Mouse (Mus musculus) embryonic facial prominence, embryonic 13.5 days (tissue): ENCODE measurements around the gene Snx29. TPM values are rescaled to one million over a fixed set of nuclear protein-coding genes. Genes with fewer than 3 reads are reported as not detected.

Experiments
- ATAC-seq: fragments of 200-750 bp; cut with Nextera tagmentation; 2 replicates; pipeline ENCODE4 v1.8.0; 2017; ENCODE audit warnings: low read depth; ENCODE audit not compliant: insufficient number of reproducible peaks, insufficient read depth, low FRiP score, low TSS enrichment
- H3K27ac ChIP-seq: fragments of 300-500 bp; sonication (generic); 2 replicates; pipeline ENCODE4 v1.5.1; 2015; ENCODE audit warnings: moderate library complexity, mild to moderate bottlenecking, inconsistent platforms
- H3K27me3 ChIP-seq: fragments of 300-500 bp; sonication (generic); 2 replicates; pipeline ENCODE4 v1.6.1; 2015; ENCODE audit warnings: mild to moderate bottlenecking, inconsistent platforms
- H3K36me3 ChIP-seq: fragments of 300-500 bp; sonication (generic); 2 replicates; pipeline ENCODE4 v1.6.1; 2015; ENCODE audit warnings: mild to moderate bottlenecking, inconsistent platforms
- H3K4me1 ChIP-seq: fragments of 300-500 bp; sonication (generic); 2 replicates; pipeline ENCODE4 v1.6.1; 2015; ENCODE audit warnings: inconsistent platforms
- H3K4me2 ChIP-seq: fragments of 300-500 bp; sonication (generic); 2 replicates; pipeline ENCODE4 v1.6.1; 2015; ENCODE audit warnings: moderate library complexity, mild to moderate bottlenecking, inconsistent platforms
- H3K4me3 ChIP-seq: fragments of 300-500 bp; sonication (generic); 2 replicates; pipeline ENCODE4 v1.5.1; 2015; ENCODE audit warnings: mild to moderate bottlenecking, inconsistent platforms
- H3K9ac ChIP-seq: fragments of 300-500 bp; sonication (generic); 2 replicates; pipeline ENCODE4 v1.6.1; 2015; ENCODE audit warnings: mild to moderate bottlenecking, inconsistent platforms
- H3K9me3 ChIP-seq: fragments of 300-500 bp; sonication (generic); 2 replicates; pipeline ENCODE4 v1.6.1; 2016; ENCODE audit warnings: inconsistent platforms
- WGBS: fragments of 180-500 bp; shearing (Covaris S2); methylation state at CpG from one replicate; pipeline ENCODE4 v1.1.7; 2015; ENCODE audit warnings: mixed read lengths; 5-methylcytosine and 5-hydroxymethylcytosine counted together
- polyA plus RNA-seq: library from polyadenylated mRNA; unstranded; fragments of >200 nt; fragmentation: Nextera tagmentation; extraction: Ambion mirVana; gene quantifications from 2 replicates; pipeline ENCODE4 v1.2.1, GENCODE M21; 2015

Snx29 gene
- polyA plus RNA-seq, 1 experiment from 2014 or later: 18.1 TPM

- Histone ChIP-seq H3K4me2 (no peak overlapping the region), H3K27me3 (no peaks in the 10 kb centered on the region), H3K9me3 (no peaks in the 10 kb centered on the region), H3K4me3 (no peak overlapping the region), H3K9ac (no peak overlapping the region), H3K4me1 (0 out of 2 replicates have a peak, but pooled peaks cover 3% of the 10 kb centered on the region), H3K36me3 (no peaks in the 10 kb centered on the region), H3K27ac (no peak overlapping the region)
- 84% methylated on average over 6 of the region's 6 CpGs for whole genome bisulfite sequencing
- ATAC-seq: no peak
Measured at GRCm38 (mm10) chr16:11473893-11474505, 151.3 kb downstream of the Snx29 start.

GRCm38 (mm10) chr16:11475137-11475943, 152.6 kb downstream of the Snx29 start:
- H3K27ac ChIP-seq: no peak overlapping the region

GRCm38 (mm10) chr16:11476314-11476713, 153.6 kb downstream of the Snx29 start:
- WGBS: 97% methylated on average over 1 of the region's 1 CpGs
- no peak overlapping the region for H3K27ac ChIP-seq
- no peaks in the 10 kb centered on the region for H3K36me3 ChIP-seq
- no peak overlapping the region for H3K4me2 ChIP-seq
- no peaks in the 10 kb centered on the region for H3K27me3 ChIP-seq
- no peak overlapping the region for H3K4me3 ChIP-seq
- ATAC-seq: no peak
- no peak overlapping the region for H3K9ac ChIP-seq
- 0 out of 2 replicates have a peak, but pooled peaks cover 3% of the 10 kb centered on the region for H3K4me1 ChIP-seq
- H3K9me3 ChIP-seq: no peaks in the 10 kb centered on the region

More at GRCm38 (mm10) chr16:11475137-11475943, 152.6 kb downstream of the Snx29 start:
- no peak for ATAC-seq
- H3K4me2 ChIP-seq: no peak overlapping the region
- 0 out of 2 replicates have a peak, but pooled peaks cover 3% of the 10 kb centered on the region for H3K4me1 ChIP-seq
- H3K4me3 ChIP-seq: no peak overlapping the region
- 86% methylated on average over 10 of the region's 10 CpGs for WGBS
- H3K36me3 ChIP-seq: no peaks in the 10 kb centered on the region
- no peaks in the 10 kb centered on the region for H3K27me3 ChIP-seq
- no peak overlapping the region for H3K9ac ChIP-seq
- no peaks in the 10 kb centered on the region for H3K9me3 ChIP-seq

- WGBS: 92% methylated on average over 2 of the region's 2 CpGs
- Histone ChIP-seq H3K27me3 (no peaks in the 10 kb centered on the region), H3K4me1 (0 out of 2 replicates have a peak, but pooled peaks cover 3% of the 10 kb centered on the region)
Measured at GRCm38 (mm10) chr16:11476968-11477367, 154.3 kb downstream of the Snx29 start.

GRCm38 (mm10) chr16:11477591-11477990, 154.9 kb downstream of the Snx29 start:
- H3K9ac ChIP-seq: no peak overlapping the region

More at GRCm38 (mm10) chr16:11476968-11477367, 154.3 kb downstream of the Snx29 start:
- Histone ChIP-seq H3K4me2 (no peak overlapping the region), H3K9me3 (no peaks in the 10 kb centered on the region), H3K36me3 (no peaks in the 10 kb centered on the region), H3K9ac (no peak overlapping the region), H3K4me3 (no peak overlapping the region), H3K27ac (no peak overlapping the region)
- no peak for ATAC-seq

GRCm38 (mm10) chr16:11479605-11480004, 156.9 kb downstream of the Snx29 start:
- H3K4me1 ChIP-seq: 0 out of 2 replicates have a peak, but pooled peaks cover 3% of the 10 kb centered on the region
- H3K9me3 ChIP-seq: no peaks in the 10 kb centered on the region
- no peaks in the 10 kb centered on the region for H3K27me3 ChIP-seq
- 80% methylated on average over 4 of the region's 4 CpGs for WGBS
- no peak overlapping the region for H3K9ac ChIP-seq
- ATAC-seq: no peak
- no peaks in the 10 kb centered on the region for H3K36me3 ChIP-seq
- H3K4me3 ChIP-seq: no peak overlapping the region
- no peak overlapping the region for H3K4me2 ChIP-seq
- no peak overlapping the region for H3K27ac ChIP-seq

More at GRCm38 (mm10) chr16:11477591-11477990, 154.9 kb downstream of the Snx29 start:
- 89% methylated on average over 5 of the region's 5 CpGs for WGBS
- Histone ChIP-seq H3K4me3 (no peak overlapping the region), H3K4me2 (no peak overlapping the region), H3K9me3 (no peaks in the 10 kb centered on the region), H3K4me1 (0 out of 2 replicates have a peak, but pooled peaks cover 3% of the 10 kb centered on the region), H3K27me3 (no peaks in the 10 kb centered on the region), H3K27ac (no peak overlapping the region), H3K36me3 (no peaks in the 10 kb centered on the region)
- ATAC-seq: no peak

GRCm38 (mm10) chr16:11482189-11482588, 159.5 kb downstream of the Snx29 start:
- Histone ChIP-seq H3K36me3 (no peaks in the 10 kb centered on the region), H3K27ac (no peak overlapping the region), H3K9me3 (no peaks in the 10 kb centered on the region), H3K27me3 (no peaks in the 10 kb centered on the region), H3K4me2 (no peak overlapping the region), H3K4me1 (no peaks in the 10 kb centered on the region), H3K4me3 (no peak overlapping the region), H3K9ac (no peak overlapping the region)
- ATAC-seq: no peak
- 95% methylated on average over 2 of the region's 2 CpGs for WGBS

- Histone ChIP-seq H3K27me3 (no peaks in the 10 kb centered on the region), H3K9me3 (no peaks in the 10 kb centered on the region), H3K4me3 (no peak overlapping the region), H3K27ac (no peak overlapping the region), H3K36me3 (no peaks in the 10 kb centered on the region), H3K9ac (no peak overlapping the region), H3K4me1 (peaks cover 15% of the 10 kb centered on the region), H3K4me2 (no peak overlapping the region)
- no peak for ATAC-seq
- WGBS: 79% methylated on average over 7 of the region's 7 CpGs
Measured at GRCm38 (mm10) chr16:11494895-11495294, 172.2 kb downstream of the Snx29 start.

- H3K9ac ChIP-seq: no peak overlapping the region
- H3K9me3 ChIP-seq: no peaks in the 10 kb centered on the region
- H3K4me1 ChIP-seq: peaks cover 15% of the 10 kb centered on the region
- no peak for ATAC-seq
- no peaks in the 10 kb centered on the region for H3K27me3 ChIP-seq
- H3K4me3 ChIP-seq: no peak overlapping the region
- H3K36me3 ChIP-seq: no peaks in the 10 kb centered on the region
- no peak overlapping the region for H3K4me2 ChIP-seq
- WGBS: 84% methylated on average over 10 of the region's 10 CpGs
- no peak overlapping the region for H3K27ac ChIP-seq
Measured at GRCm38 (mm10) chr16:11495923-11496616, 173.4 kb downstream of the Snx29 start.

GRCm38 (mm10) chr16:11496721-11497120, 174.0 kb downstream of the Snx29 start:
- H3K27ac ChIP-seq: no peak overlapping the region
- H3K36me3 ChIP-seq: no peaks in the 10 kb centered on the region
- no peak overlapping the region for H3K4me2 ChIP-seq
- ATAC-seq: no peak
- H3K9me3 ChIP-seq: no peaks in the 10 kb centered on the region
- 64% methylated on average over 3 of the region's 3 CpGs for WGBS
- H3K4me1 ChIP-seq: peaks cover 19% of the 10 kb centered on the region
- no peak overlapping the region for H3K9ac ChIP-seq
- no peak overlapping the region for H3K4me3 ChIP-seq
- H3K27me3 ChIP-seq: no peaks in the 10 kb centered on the region

GRCm38 (mm10) chr16:11500061-11500460, 177.4 kb downstream of the Snx29 start:
- ATAC-seq: no peak
- no peak overlapping the region for H3K4me3 ChIP-seq
- no peak overlapping the region for H3K4me2 ChIP-seq
- no peaks in the 10 kb centered on the region for H3K36me3 ChIP-seq
- H3K4me1 ChIP-seq: peaks cover 22% of the 10 kb centered on the region
- no peaks in the 10 kb centered on the region for H3K27me3 ChIP-seq
- H3K27ac ChIP-seq: no peak overlapping the region
- no peak overlapping the region for H3K9ac ChIP-seq
- H3K9me3 ChIP-seq: no peaks in the 10 kb centered on the region
- 59% methylated on average over 4 of the region's 4 CpGs for WGBS
